Mouse (Mus musculus) forelimb bud, embryonic 11.5 days (tissue): ENCODE measurements around the gene Nipal4.
"Not testable (repeated sequence)": the region's sequence is repeated elsewhere in the genome, so short reads cannot be mapped to it uniquely, and the experiment has no call there.

Source experiments
- DNase-seq: peaks from one replicate; pipeline ENCODE4 v3.0.0-alpha.2; 2012; ENCODE audit warnings: low read depth, low spot score

The Nipal4 gene

GRCm38 (mm10) chr11:46165866-46166585 is at the start of gene Nipal4:
Gene Nipal4, minus strand, starts transcription at chr11:46166508.
- DNase-seq: no peak

GRCm38 (mm10) chr11:46215354-46215753 is 49.0 kb upstream of the Nipal4 start:
- DNase-seq: peak; percentile 91

- DNase-seq: no peak
Measured at GRCm38 (mm10) chr11:46214368-46215230, 48.3 kb upstream of the Nipal4 start.

- peak; percentile 76 for DNase-seq
Measured at GRCm38 (mm10) chr11:46213844-46214243, 47.5 kb upstream of the Nipal4 start.

- DNase-seq: no peak
Measured at GRCm38 (mm10) chr11:46211858-46212257, 45.5 kb upstream of the Nipal4 start.

- DNase-seq: no peak
Measured at GRCm38 (mm10) chr11:46209884-46210283, 43.6 kb upstream of the Nipal4 start.

GRCm38 (mm10) chr11:46205639-46206409 is 39.5 kb upstream of the Nipal4 start:
- DNase-seq: no peak

GRCm38 (mm10) chr11:46204841-46205240 is 38.5 kb upstream of the Nipal4 start:
- DNase-seq: no peak

GRCm38 (mm10) chr11:46202547-46202887 is 36.2 kb upstream of the Nipal4 start:
- no peak for DNase-seq

- DNase-seq: no peak
Measured at GRCm38 (mm10) chr11:46201636-46202546, 35.6 kb upstream of the Nipal4 start.

- no peak for DNase-seq
Measured at GRCm38 (mm10) chr11:46200664-46201063, 34.4 kb upstream of the Nipal4 start.

- no peak for DNase-seq
Measured at GRCm38 (mm10) chr11:46194175-46194574, 27.9 kb upstream of the Nipal4 start.

GRCm38 (mm10) chr11:46188283-46188682 is 22.0 kb upstream of the Nipal4 start:
- no peak for DNase-seq

GRCm38 (mm10) chr11:46185486-46185885 is 19.2 kb upstream of the Nipal4 start:
- peak; percentile 49 for DNase-seq

GRCm38 (mm10) chr11:46184946-46185345 is 18.6 kb upstream of the Nipal4 start:
- no peak for DNase-seq

- DNase-seq: not testable (repeated sequence)
Measured at GRCm38 (mm10) chr11:46182031-46182430, 15.7 kb upstream of the Nipal4 start.

- DNase-seq: no peak
Measured at GRCm38 (mm10) chr11:46177246-46178043, 11.1 kb upstream of the Nipal4 start.

GRCm38 (mm10) chr11:46176155-46176554 is 9.8 kb upstream of the Nipal4 start:
- no peak for DNase-seq

GRCm38 (mm10) chr11:46172128-46172527 is 5.8 kb upstream of the Nipal4 start:
- no peak for DNase-seq

GRCm38 (mm10) chr11:46169908-46170307 is 3.6 kb upstream of the Nipal4 start:
- no peak for DNase-seq
